Mouse (Mus musculus) spleen, postnatal 4 days (tissue): ENCODE measurements at regions not wholly inside any gene's neighbourhood (a gene's known extent, or its start where the extent isn't known, plus 50 kb on each side); places are given as distances from the start of the nearest gene placed in this dataset.

Experiments used
- DNase-seq, 2 experiments: peaks; one replicate each; pipeline ENCODE4 v3.0.0; 2022; ENCODE audit warnings: low spot score in 2 of 2

DNA sequence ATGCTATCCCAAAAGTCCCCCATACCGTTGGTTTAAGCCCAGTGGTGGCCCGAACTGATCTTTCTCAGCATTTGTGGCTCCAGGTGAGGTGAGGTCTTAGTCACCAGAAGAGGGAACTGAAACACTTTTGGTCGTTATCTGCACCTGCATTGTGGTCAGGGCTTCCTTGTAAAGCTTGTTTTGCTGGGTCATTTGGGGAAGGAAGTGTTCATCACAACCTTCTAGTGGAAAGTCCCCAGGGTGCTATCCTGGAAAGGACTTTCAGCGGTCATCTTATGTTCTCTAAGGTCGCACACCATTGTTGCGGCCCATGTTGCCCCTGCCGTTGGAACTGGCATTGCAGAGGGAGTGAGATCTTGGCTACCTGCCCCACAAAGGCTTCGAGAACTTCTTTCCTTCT is 651.5 kb upstream of the Pcdh9 start:
- DNase-seq, result peak in 1 of 2 experiments; percentile 34

DNA sequence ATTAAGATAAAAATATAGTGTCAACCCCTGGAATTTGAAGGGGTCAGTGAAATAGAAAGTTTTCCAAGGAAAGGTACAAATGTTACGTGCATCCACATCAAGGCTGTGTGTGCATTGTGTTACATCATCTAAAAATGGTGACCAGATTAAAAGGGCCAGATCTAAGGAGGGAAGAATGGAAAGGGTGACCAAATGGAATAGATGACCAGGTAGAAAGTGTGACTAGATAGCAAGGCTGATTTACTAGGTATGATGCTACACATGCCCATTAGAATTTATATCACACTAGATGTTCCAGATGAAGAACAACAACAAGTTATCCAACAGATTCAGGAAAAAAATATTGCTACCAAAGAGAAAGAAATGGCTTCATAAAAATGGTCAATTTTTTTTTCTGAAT is 635.2 kb upstream of the Pcdh9 start:
- no peak for DNase-seq

DNA sequence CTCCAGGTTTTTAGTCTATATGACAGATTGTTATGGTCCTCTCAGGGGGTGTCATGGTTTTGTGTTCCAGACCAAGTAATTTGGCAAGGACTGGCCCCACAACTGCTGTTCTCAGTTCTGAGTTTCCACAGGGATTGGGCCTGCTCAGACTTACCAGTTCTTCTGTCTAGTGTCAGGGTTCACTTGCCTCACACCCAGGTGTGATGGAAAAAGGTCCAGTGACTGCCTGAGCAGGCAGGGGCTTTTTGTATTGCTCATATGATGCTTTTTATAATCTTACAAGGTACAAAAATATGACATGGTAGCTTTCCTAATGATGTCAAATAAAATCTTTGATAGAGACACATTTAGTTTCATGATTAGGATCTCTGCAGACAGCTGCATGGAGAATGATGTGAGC is 634.8 kb upstream of the Pcdh9 start:
- DNase-seq, result no peak

DNA sequence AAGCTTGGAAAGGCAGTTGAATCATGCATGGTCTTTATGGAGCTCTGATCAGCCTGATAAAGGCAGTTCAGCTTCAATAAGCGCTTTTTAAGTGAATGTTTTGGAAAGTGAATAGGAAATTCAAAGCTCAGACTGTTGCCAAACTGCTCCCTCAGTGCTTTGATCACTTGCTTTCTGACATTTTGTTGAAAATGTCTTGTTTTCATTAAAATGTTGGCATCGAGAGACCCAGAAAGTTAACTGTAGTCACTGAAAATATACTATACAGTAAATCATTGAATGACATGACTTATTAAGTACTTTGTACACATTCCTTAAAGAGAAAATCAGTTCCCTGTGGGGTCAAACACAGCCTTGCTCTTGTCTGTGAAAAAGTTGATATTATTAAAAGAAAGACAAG is 631.5 kb upstream of the Pcdh9 start:
- no peak for DNase-seq

DNA sequence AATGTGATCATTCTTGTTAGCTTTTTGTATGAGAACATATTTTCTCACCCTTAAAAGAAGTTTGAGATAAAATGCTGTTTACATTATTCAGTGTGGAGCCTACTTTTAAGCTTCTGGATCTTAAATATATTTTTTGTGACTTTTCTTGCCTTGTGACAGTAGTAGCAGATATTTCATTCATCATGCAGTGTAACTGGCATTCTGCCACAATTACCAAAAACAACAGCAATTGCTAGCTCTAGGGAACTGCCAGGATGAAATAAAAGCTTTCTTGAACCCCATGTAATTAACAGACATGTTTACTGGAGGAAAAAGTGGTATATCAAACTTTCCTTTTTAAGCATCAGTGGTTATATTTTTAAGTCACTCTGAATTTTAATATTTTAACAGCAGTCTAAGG is 600.9 kb upstream of the Pcdh9 start:
- no peak for DNase-seq

DNA sequence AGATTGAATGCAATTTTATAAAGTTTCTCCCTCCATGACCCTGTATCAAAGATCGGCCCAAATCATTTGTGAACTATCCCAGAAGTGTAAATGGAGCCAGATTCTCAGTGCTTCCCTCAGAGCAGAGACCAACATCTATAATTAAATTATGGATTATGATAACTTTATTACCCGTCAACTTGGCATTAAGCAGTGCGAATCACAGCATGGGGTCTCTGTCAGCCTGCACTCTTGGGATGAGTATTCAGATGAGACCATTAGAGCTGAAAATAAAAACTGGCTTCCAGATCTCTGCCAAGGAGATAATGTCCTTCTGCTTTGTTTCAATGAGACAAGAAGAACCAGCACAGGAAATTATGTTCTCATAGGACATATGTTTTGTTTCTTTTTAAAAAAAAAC is 585.4 kb upstream of the Pcdh9 start:
- DNase-seq, result no peak

DNA sequence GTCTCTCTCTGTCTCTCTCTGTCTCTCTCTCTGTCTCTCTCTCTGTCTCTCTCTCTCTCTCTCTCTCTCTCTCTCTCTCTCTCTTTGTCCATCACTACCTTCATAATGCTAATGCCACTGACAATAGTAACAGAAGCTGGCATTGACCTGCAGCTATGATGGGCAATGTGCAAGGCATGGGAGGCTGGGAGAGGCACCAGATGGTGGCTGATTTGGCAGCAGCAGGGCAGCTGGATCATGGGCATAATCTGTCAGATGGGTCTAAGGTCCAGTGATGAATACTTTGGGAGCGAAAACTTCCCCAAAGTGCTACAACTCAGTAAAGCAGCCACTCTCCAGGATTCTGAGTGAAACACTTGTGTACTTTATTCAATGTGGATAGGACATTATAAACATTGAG is 582.7 kb upstream of the Pcdh9 start:
- no peak for DNase-seq

DNA sequence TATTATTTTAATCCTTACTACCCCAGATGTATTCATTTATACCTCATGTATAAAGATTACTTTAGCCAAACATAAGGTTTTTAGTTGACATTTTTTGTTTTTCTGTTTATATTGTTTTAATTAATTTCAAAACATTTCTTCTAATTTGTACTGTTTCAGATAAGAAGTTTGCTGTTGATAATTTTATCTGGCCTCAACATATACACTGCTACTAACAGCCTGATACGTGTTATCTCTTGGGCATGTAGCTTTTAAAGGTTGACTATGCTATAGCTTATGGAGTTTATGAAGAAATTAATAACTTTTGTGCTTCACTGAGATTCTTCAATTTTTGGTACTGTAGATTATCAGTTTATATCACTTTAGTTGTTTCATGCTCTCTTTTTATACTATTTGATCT is 555.5 kb upstream of the Pcdh9 start:
- DNase-seq, result no peak

DNA sequence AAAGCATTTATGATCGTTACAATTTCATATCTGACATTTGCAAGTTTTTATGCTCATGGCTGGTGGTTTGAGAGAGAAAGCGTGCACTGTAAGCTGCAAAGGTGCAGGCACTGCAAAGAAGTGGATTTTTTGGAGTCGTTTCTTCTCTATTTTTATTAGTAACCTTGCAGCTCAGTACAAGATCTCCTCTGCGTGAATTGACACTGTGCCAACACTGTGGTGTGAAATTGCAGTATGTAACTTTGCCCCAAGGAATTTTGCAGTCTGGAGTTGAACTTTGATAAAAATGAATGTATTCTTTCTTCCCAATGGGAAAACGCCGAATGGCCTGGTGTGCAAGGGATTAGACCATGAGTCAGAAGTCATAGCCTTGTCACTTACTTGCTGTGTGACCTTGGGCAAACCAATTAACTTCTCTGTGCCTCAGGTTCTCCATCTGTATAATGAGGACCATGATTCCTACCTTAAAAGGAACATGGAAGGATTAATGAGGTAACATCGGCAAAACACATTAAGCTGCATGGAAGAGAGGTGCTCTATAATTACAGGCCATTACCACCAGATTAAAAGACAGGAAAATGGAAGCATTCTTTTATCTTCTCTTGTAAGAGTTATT is 543.0 kb upstream of the Pcdh9 start:
- no peak for DNase-seq

DNA sequence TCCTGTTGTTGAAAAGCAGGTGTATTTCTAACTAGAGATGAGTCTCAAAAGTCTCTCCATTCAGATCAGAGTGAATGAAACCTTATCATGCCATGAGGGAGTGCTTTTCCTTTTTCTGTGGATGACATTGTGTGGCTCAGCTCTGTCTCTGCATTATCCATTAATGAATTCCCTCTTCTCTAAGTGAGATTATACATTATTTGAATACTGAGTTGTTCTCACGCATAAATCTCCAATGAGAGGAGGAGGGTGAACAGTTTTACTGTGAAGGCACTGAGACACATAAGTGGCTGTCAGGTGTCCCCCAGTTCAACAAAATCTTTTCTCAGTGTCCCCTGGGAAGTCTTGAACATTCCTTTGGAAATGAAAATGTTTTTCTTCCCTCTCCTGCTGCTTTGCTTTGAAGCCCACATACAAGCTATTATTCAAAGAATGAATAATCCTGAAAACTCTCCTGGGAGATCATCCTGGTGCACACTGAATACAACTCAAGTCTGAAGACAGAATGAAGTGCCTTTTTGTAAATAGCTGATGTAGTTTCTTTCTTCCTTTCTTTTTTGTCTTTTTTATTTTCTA is 537.2 kb upstream of the Pcdh9 start:
- no peak for DNase-seq
